Mouse (Mus musculus) G1E (cell line): ENCODE results near the gene 2610507B11Rik. TPM values are rescaled to one million over a fixed set of nuclear protein-coding genes. Genes with fewer than 3 reads are reported as not detected.

Source experiments
- ATAC-seq: 2 replicates; pipeline ENCODE4 v1.8.0; 2016; ENCODE audit warnings: mild to moderate bottlenecking; ENCODE audit not compliant: insufficient number of reproducible peaks, poor library complexity, low FRiP score, severe bottlenecking; ENCODE audit errors: extremely low read depth
- DNase-seq: peaks from one replicate; pipeline ENCODE4 v3.0.0; 2012; ENCODE audit warnings: low spot score
- H3K27me3 ChIP-seq: 2 replicates; pipeline ENCODE4 v1.6.1; 2012; ENCODE audit warnings: mild to moderate bottlenecking, low read length, inconsistent platforms; ENCODE audit not compliant: insufficient read depth
- H3K36me3 ChIP-seq: replicated peaks from 2 replicates; pipeline ENCODE3; 2012; ENCODE audit warnings: mild to moderate bottlenecking, inconsistent platforms
- H3K4me1 ChIP-seq: 2 replicates; pipeline ENCODE4 v1.6.1; 2012; ENCODE audit warnings: low read depth, low read length, inconsistent platforms, mixed read lengths; ENCODE audit not compliant: insufficient read depth
- H3K4me3 ChIP-seq: 2 replicates; pipeline ENCODE4 v1.5.1; 2012; ENCODE audit warnings: low read depth, mild to moderate bottlenecking, inconsistent platforms, low read length, moderate library complexity, mixed read lengths
- H3K9me3 ChIP-seq: replicated peaks from 2 replicates; pipeline ENCODE4 v1.6.1; 2012; ENCODE audit warnings: inconsistent platforms
- CTCF ChIP-seq: IDR thresholded peaks from 2 replicates; pipeline ENCODE4 v1.5.1; 2012; ENCODE audit warnings: low read depth, low read length, inconsistent platforms, mixed read lengths
- GATA1 ChIP-seq: IDR thresholded peaks from 2 replicates; pipeline ENCODE4 v1.6.1; 2012; ENCODE audit warnings: borderline replicate concordance, low read length, inconsistent platforms, mixed read lengths
- GATA2 ChIP-seq: IDR thresholded peaks from 2 replicates; pipeline ENCODE4 v1.6.1; 2012; ENCODE audit warnings: low read depth, low read length, inconsistent platforms, borderline replicate concordance
- POLR2AphosphoS5 ChIP-seq: IDR thresholded peaks from 2 replicates; pipeline ENCODE4 v1.6.1; 2012; ENCODE audit warnings: low read depth, low read length, inconsistent platforms; ENCODE audit not compliant: insufficient replicate concordance
- TAL1 ChIP-seq: conservative IDR thresholded peaks from 2 replicates; pipeline ENCODE4 v1.6.1; 2012; ENCODE audit warnings: low read depth, low read length, inconsistent platforms, mixed read lengths
- polyA plus RNA-seq: library from polyadenylated mRNA; stranded (reverse); fragments of >175 nt; gene quantifications from 2 replicates; pipeline ENCODE4 v1.2.3, GENCODE M21; 2012
- total RNA-seq, 2 experiments: library from RNA; stranded (forward) in 1 of 2; stranded (reverse) in 1 of 2; fragments of 200-1000 nt in 1 of 2; fragments of >200 nt in 1 of 2; fragmentation: Nextera tagmentation in 1 of 2; gene quantifications; 2 replicates each; pipeline ENCODE4 v1.2.3; 2014 to 2017

Gene 2610507B11Rik
- total and polyA plus RNA-seq, 3 experiments, result 55.8 to 113 (median 70.6) TPM

- ATAC-seq (no peak), DNase-seq (no peak)
- Histone ChIP-seq H3K4me3 (no peak overlapping the region), H3K4me1 (peaks cover 44% of the 10 kb centered on the region), H3K9me3 (no peaks in the 10 kb centered on the region), H3K36me3 (peaks cover 64% of the 10 kb centered on the region), H3K27me3 (no peaks in the 10 kb centered on the region)
- TF ChIP-seq GATA2 (no peak), TAL1 (no peak), CTCF (no peak), POLR2AphosphoS5 (no peak), GATA1 (no peak)
Observed at GRCm38 (mm10) chr11:78305272-78305671, 43.7 kb downstream of the 2610507B11Rik start.

- Histone ChIP-seq H3K4me3 (no peak overlapping the region), H3K36me3 (peaks cover 89% of the 10 kb centered on the region), H3K9me3 (no peaks in the 10 kb centered on the region), H3K4me1 (peaks cover 18% of the 10 kb centered on the region), H3K27me3 (no peaks in the 10 kb centered on the region)
- ATAC-seq, result no peak
- TF ChIP-seq CTCF (no peak), TAL1 (no peak), POLR2AphosphoS5 (no peak), GATA1 (no peak), GATA2 (no peak)
- DNase-seq, result no peak
Observed at GRCm38 (mm10) chr11:78310861-78311511, 49.4 kb downstream of the 2610507B11Rik start.

DNA sequence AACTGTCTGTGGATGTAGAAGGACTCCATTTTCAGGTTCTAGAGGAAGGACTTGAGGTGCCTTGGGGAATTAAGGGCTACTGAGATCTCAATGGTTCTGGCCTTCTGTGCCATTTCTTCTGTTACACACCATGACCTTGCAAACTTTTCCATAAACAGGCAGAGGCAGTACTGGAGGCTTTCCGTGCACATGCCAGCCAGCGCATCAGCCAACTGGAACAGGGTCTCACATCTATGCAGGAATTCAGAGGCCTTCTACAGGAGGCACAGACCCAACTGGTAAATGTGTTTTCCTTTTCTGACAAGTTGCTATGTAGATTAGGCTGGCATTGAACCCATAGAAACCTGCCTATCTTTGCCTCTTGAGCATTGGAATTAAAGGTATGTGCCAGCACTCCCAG is 52.1 kb downstream of the 2610507B11Rik start:
- H3K9me3 ChIP-seq, result no peaks in the 10 kb centered on the region
- H3K4me3 ChIP-seq, result no peak overlapping the region
- DNase-seq (no peak), ATAC-seq (no peak)
- H3K27me3 ChIP-seq, result no peaks in the 10 kb centered on the region
- H3K4me1 ChIP-seq, result no peaks in the 10 kb centered on the region; the same call in 1 of the 2 replicates
- peaks cover 94% of the 10 kb centered on the region for H3K36me3 ChIP-seq
- TF ChIP-seq GATA1 (no peak), GATA2 (no peak), CTCF (no peak), TAL1 (no peak), POLR2AphosphoS5 (no peak)

GRCm38 (mm10) chr11:78318411-78318810 is 56.9 kb downstream of the 2610507B11Rik start:
- H3K4me1 ChIP-seq, result peaks cover 11% of the 10 kb centered on the region
- DNase-seq (no peak), ATAC-seq (no peak)
- TF ChIP-seq POLR2AphosphoS5 (no peak), GATA1 (no peak), GATA2 (no peak), CTCF (no peak), TAL1 (no peak)
- no peaks in the 10 kb centered on the region for H3K27me3 ChIP-seq
- H3K9me3 ChIP-seq, result no peaks in the 10 kb centered on the region
- no peak overlapping the region for H3K4me3 ChIP-seq
- H3K36me3 ChIP-seq, result peaks cover 97% of the 10 kb centered on the region

GRCm38 (mm10) chr11:78322076-78322831 is 60.7 kb downstream of the 2610507B11Rik start:
- Histone ChIP-seq H3K4me3 (no peak overlapping the region), H3K27me3 (peaks cover 3% of the 10 kb centered on the region; the same call in 1 of the 2 replicates), H3K9me3 (no peaks in the 10 kb centered on the region), H3K4me1 (peaks cover 16% of the 10 kb centered on the region), H3K36me3 (peaks cover 91% of the 10 kb centered on the region)
- ATAC-seq (no peak), DNase-seq (no peak)
- TF ChIP-seq TAL1 (no peak), POLR2AphosphoS5 (no peak), GATA2 (no peak), CTCF (no peak), GATA1 (no peak)

DNA sequence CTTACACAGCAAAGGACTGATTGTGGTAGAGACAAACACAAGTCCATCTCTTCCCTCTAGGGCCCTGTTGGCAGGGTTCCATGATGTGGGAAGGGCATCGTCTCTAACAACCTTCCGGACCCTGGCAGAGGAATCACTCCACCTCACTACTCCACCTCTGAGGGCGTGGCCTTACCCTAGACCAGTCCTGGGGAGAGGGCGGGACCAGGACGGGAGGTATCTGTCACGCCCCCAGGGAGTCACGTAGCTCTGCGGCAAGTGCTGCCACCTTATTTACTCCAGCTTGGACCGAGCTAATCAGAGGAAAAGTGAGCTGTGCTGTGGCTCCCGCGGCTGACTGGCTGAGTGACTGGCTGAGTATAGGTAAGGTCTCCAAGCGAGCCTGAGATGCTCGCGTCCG is 61.3 kb downstream of the 2610507B11Rik start, which contains the start of gene Aldoc:
TSS of gene Aldoc (plus strand) at position 109 of the 400 bp plus-strand sequence.
- peak; percentile 45; the same call in 1 of the 2 replicates for ATAC-seq
- Histone ChIP-seq H3K4me3 (peak within 1 kb of the TSS; percentile 66), H3K36me3 (peaks cover 85% of the 10 kb centered on the region), H3K4me1 (peaks cover 17% of the 10 kb centered on the region), H3K9me3 (no peaks in the 10 kb centered on the region), H3K27me3 (peaks cover 3% of the 10 kb centered on the region; the same call in 1 of the 2 replicates)
- TF ChIP-seq GATA1 (no peak), CTCF (no peak), POLR2AphosphoS5 (no peak), GATA2 (no peak), TAL1 (no peak)
- peak; percentile 82 for DNase-seq
